In the genomic region with DNA sequence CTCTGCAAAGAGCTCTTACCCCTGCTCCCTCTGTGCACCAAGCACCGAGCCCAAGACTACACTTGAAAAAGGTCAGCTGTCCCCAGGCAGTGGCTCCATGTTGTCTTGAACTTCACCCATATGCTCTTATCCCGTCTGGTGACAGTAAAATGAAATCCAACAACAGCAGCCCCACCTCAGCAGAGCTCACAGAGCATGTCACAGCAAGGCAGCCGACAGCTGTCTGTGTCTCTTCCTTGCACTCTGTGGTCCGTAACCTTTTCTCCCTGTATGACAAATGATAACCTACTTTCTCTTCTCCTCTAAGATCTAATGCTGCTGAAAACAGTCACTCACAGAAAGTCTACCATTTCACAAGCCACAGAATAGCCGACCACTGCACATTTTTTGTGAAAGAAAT, we compare ENCODE assay signal across 24 mouse cellular contexts. TPM values are rescaled to one million over a fixed set of nuclear protein-coding genes. Genes with fewer than 3 reads are reported as not detected.
DNase-seq lines count a peak whose midpoint lies in the region; ATAC-seq lines count a peak whose summit lies in the region.
"Had no signal": no experiment of that assay in that cellular context is flagged by ENCODE, and none has a peak within 500 bp of the region (broad histone marks: within the 10 kb centered on the region; RNA-seq: fewer than 3 reads in every experiment).

No protein-coding gene starts in this region.

- H3K4me1 ChIP-seq in liver, embryonic 12.5 days, result peaks cover 56% of the 10 kb centered on the region
- H3K4me1 ChIP-seq: forebrain, embryonic 12.5 days; midbrain, embryonic 12.5 days; neural tube, embryonic 12.5 days had no signal

- H3K9ac ChIP-seq in liver, embryonic 12.5 days, result 0 out of 2 replicates have a peak overlapping the region, but pooled peaks have one; percentile 2
- H3K9ac ChIP-seq: forebrain, embryonic 12.5 days; midbrain, embryonic 12.5 days; neural tube, embryonic 12.5 days had no signal

- no peaks in the 10 kb centered on the region for H3K9me3 ChIP-seq in liver, embryonic 12.5 days (replicated peaks)
- H3K9me3 ChIP-seq: forebrain, embryonic 12.5 days; midbrain, embryonic 12.5 days; neural tube, embryonic 12.5 days had no signal

- peak overlapping the region; percentile 31 for H3K27ac ChIP-seq in liver, embryonic 12.5 days
- H3K27ac ChIP-seq: forebrain, embryonic 12.5 days; heart, adult 2 months; kidney, postnatal 0 days; midbrain, embryonic 12.5 days; neural tube, embryonic 12.5 days had no signal

- H3K27me3 ChIP-seq in liver, embryonic 12.5 days (replicated peaks), result no peaks in the 10 kb centered on the region
- H3K27me3 ChIP-seq: forebrain, embryonic 12.5 days; midbrain, embryonic 12.5 days; neural tube, embryonic 12.5 days had no signal

- ATAC-seq in liver, embryonic 12.5 days, result no peak
- ATAC-seq: hindbrain, embryonic 16.5 days; lung, postnatal 0 days had no signal

- H3K4me3 ChIP-seq in liver, embryonic 12.5 days, result no peak overlapping the region
- H3K4me3 ChIP-seq: forebrain, embryonic 12.5 days; heart, adult 2 months; midbrain, embryonic 12.5 days; neural tube, embryonic 12.5 days had no signal

- H3K36me3 ChIP-seq in liver, embryonic 12.5 days, result peaks cover 39% of the 10 kb centered on the region
- H3K36me3 ChIP-seq: neural tube, embryonic 12.5 days had no signal

- no peak for DNase-seq in liver
- peak; percentile 40 for DNase-seq in induced T-regulatory cell, adult 2 months (ENCODE audit: low read depth)
- peak; percentile 64 for DNase-seq in thymus, postnatal 0 days (ENCODE audit: low spot score)
- no peak for DNase-seq in urinary bladder, adult 18-20 months (ENCODE audit: low spot score in 2 of 2)
- no peak for DNase-seq in cerebellum, adult 18-20 months
- DNase-seq in adrenal gland, postnatal 25 days, result no peak
- DNase-seq: adrenal gland, postnatal 36 days; B cell, adult 2 months; cerebellum, adult 9-10 months; gastrocnemius, postnatal 14 days; heart, adult 2 months; kidney, adult 11 months; layer of hippocampus, postnatal 36 days; left cerebral cortex, postnatal 4 days had no signal

- H3K4me2 ChIP-seq in liver, embryonic 12.5 days, result 0 out of 2 replicates have a peak overlapping the region, but pooled peaks have one; percentile 2
- H3K4me2 ChIP-seq: forebrain, embryonic 12.5 days; midbrain, embryonic 12.5 days; neural tube, embryonic 12.5 days had no signal

- WGBS in liver, embryonic 12.5 days (ENCODE audit: insufficient replicate concordance), result 57% methylated on average over 5 of the region's 5 CpGs

RNA-seq across cellular contexts. Expression of a gene that starts 38.7 kb away (rescaled TPM):
- polyA plus RNA-seq in liver, embryonic 12.5 days (2016; fragmentation: Nextera tagmentation; extraction: Ambion mirVana), result 1.8 and 2.8 TPM in 2 replicates
- polyA plus RNA-seq in thymus, postnatal 0 days (2015; fragmentation: Nextera tagmentation; extraction: Ambion mirVana), result 4.5 and 4.8 TPM in 2 replicates
- 2.0 and 4.3 TPM in 2 replicates for total RNA-seq in adrenal gland, postnatal 25 days (2021)
- total RNA-seq: hematopoietic stem cell, adult 5-6 weeks; liver, adult 2 months; monocyte, adult 5-6 weeks had no signal

RNA-seq across cellular contexts. Expression of a gene that starts 39.0 kb away (rescaled TPM):
- 20.3 and 21.3 TPM in 2 replicates for polyA plus RNA-seq in liver, embryonic 12.5 days (2016; fragmentation: Nextera tagmentation; extraction: Ambion mirVana)
- polyA plus RNA-seq in thymus, postnatal 0 days (2015; fragmentation: Nextera tagmentation; extraction: Ambion mirVana), result 36.4 and 41.5 TPM in 2 replicates
- total RNA-seq in adrenal gland, postnatal 25 days (2021), result 19.1 and 20.3 TPM in 2 replicates

Comparison
In these comparisons a context has a peak if more than half of its experiments do, and no peak if none do; other contexts are left out.
1. DNase-seq: peak in induced T-regulatory cell, adult 2 months (single experiment) and thymus, postnatal 0 days (single experiment); none in liver (single experiment), urinary bladder, adult 18-20 months (0 of 2), cerebellum, adult 18-20 months (0 of 2) and adrenal gland, postnatal 25 days (single experiment).